Mouse (Mus musculus) ES-Bruce4 (cell line): Measurements from ENCODE around the gene Fam71e2.

Experiments used
- CTCF ChIP-seq: IDR thresholded peaks from one replicate; pipeline ENCODE4 v1.8.1; 2011; ENCODE audit warnings: low read depth, low read length
- EP300 ChIP-seq: IDR thresholded peaks from 2 replicates; pipeline ENCODE4 v1.6.1; 2011; ENCODE audit warnings: low read depth, low read length; ENCODE audit not compliant: insufficient read depth
- POLR2A ChIP-seq: IDR thresholded peaks from one replicate; pipeline ENCODE4 v1.8.1; 2011; ENCODE audit warnings: low read length; ENCODE audit not compliant: insufficient read depth

GRCm38 (mm10) chr7:4813105-4813791 is 42.1 kb upstream of the Fam71e2 start:
- TF ChIP-seq CTCF (no peak), EP300 (no peak), POLR2A (no peak)
